In genomic region chr3:31308906-31309305, GRCm38 (mm10) we compare ENCODE assay signal across 9 mouse cellular contexts. TPM values are rescaled to one million over a fixed set of nuclear protein-coding genes. Genes with fewer than 3 reads are reported as not detected.
A peak's percentile ranks its signal among the peaks of the same experiment; 100 is the strongest.
DNase-seq lines count a peak whose midpoint lies in the region; ATAC-seq and TF ChIP-seq lines count a peak whose summit lies in the region.
"Had no signal": no experiment of that assay in that cellular context is flagged by ENCODE, and none has a peak within 500 bp of the region (broad histone marks: within the 10 kb centered on the region; RNA-seq: fewer than 3 reads in every experiment).

No protein-coding gene starts in this region.

- TF ChIP-seq CTCF in kidney, adult 2 months (conservative IDR thresholded peaks at IDR 0.05; ENCODE audit: insufficient read depth, insufficient read length, low read depth, low read length), result no peak
- no peak for TF ChIP-seq CTCF in thymus, adult 2 months (IDR thresholded peaks at IDR 0.05; ENCODE audit: borderline replicate concordance, control insufficient read depth, extremely low read depth, insufficient read depth, low read length, poor library complexity)

- H3K4me2 ChIP-seq in forebrain, embryonic 13.5 days, result peak overlapping the region; percentile 83
- H3K4me2 ChIP-seq in midbrain, embryonic 14.5 days (ENCODE audit: low read length), result peak overlapping the region; percentile 83
- H3K4me2 ChIP-seq: liver, embryonic 15.5 days had no signal

- ATAC-seq in forebrain, embryonic 13.5 days, result no peak
- ATAC-seq in midbrain, embryonic 14.5 days (ENCODE audit: low FRiP score, low TSS enrichment), result no peak

- peak overlapping the region; percentile 66; the same call in 1 of the 2 replicates for H3K9ac ChIP-seq in forebrain, embryonic 13.5 days
- peak overlapping the region; percentile 79 for H3K9ac ChIP-seq in midbrain, embryonic 14.5 days (replicated peaks; ENCODE audit: low read length)
- H3K9ac ChIP-seq: liver, embryonic 15.5 days had no signal

- H3K27ac ChIP-seq in forebrain, embryonic 13.5 days, result no peak overlapping the region
- no peak overlapping the region for H3K27ac ChIP-seq in kidney, adult 2 months (ENCODE audit: insufficient read depth, low read depth, low read length)
- no peak overlapping the region for H3K27ac ChIP-seq in midbrain, embryonic 14.5 days (replicated peaks; ENCODE audit: low read depth, low read length)
- no peak overlapping the region for H3K27ac ChIP-seq in thymus, adult 2 months (ENCODE audit: control insufficient read depth, insufficient read depth, low read length)
- H3K27ac ChIP-seq: liver, embryonic 15.5 days had no signal

- H3K4me1 ChIP-seq in forebrain, embryonic 13.5 days, result peaks cover 9% of the 10 kb centered on the region; the same call in 1 of the 2 replicates
- no peaks in the 10 kb centered on the region for H3K4me1 ChIP-seq in kidney, adult 2 months (ENCODE audit: control insufficient read depth, insufficient read depth, low read length)
- H3K4me1 ChIP-seq in midbrain, embryonic 14.5 days (ENCODE audit: control insufficient read depth, insufficient read depth, low read length), result peaks cover 4% of the 10 kb centered on the region; the same call in 1 of the 2 replicates
- no peaks in the 10 kb centered on the region for H3K4me1 ChIP-seq in thymus, adult 2 months (replicated peaks; ENCODE audit: control insufficient read depth, insufficient read depth, low read length)
- H3K4me1 ChIP-seq: liver, embryonic 15.5 days had no signal

- no peaks in the 10 kb centered on the region for H3K36me3 ChIP-seq in forebrain, embryonic 13.5 days (ENCODE audit: poor library complexity, severe bottlenecking)
- no peaks in the 10 kb centered on the region for H3K36me3 ChIP-seq in kidney, adult 2 months (ENCODE audit: control insufficient read depth, insufficient read depth, low read length)
- H3K36me3 ChIP-seq in midbrain, embryonic 14.5 days (ENCODE audit: control insufficient read depth, insufficient read depth, low read length), result no peaks in the 10 kb centered on the region
- no peaks in the 10 kb centered on the region for H3K36me3 ChIP-seq in thymus, adult 2 months (ENCODE audit: control insufficient read depth, insufficient read depth, low read length)
- H3K36me3 ChIP-seq: liver, embryonic 15.5 days had no signal

- WGBS in forebrain, embryonic 13.5 days, result 3% methylated on average over 14 of the region's 14 CpGs
- 3% methylated on average over 14 of the region's 14 CpGs for WGBS in kidney, adult 2 months
- WGBS in midbrain, embryonic 14.5 days, result 3% methylated on average over 14 of the region's 14 CpGs
- 9% methylated on average over 14 of the region's 14 CpGs for WGBS in thymus, adult 2 months

- no peak for TF ChIP-seq POLR2A in kidney, adult 2 months (IDR thresholded peaks at IDR 0.05; ENCODE audit: low read depth, low read length)
- TF ChIP-seq POLR2A in thymus, adult 2 months (IDR thresholded peaks at IDR 0.05; ENCODE audit: control insufficient read depth, extremely low read depth, insufficient read depth, low read length, poor library complexity), result no peak

- H3K27me3 ChIP-seq in forebrain, embryonic 13.5 days, result peaks cover 28% of the 10 kb centered on the region
- H3K27me3 ChIP-seq in kidney, adult 2 months (replicated peaks; ENCODE audit: control insufficient read depth, insufficient read depth, low read length), result no peaks in the 10 kb centered on the region; the same call in none of the 2 replicates
- no peaks in the 10 kb centered on the region for H3K27me3 ChIP-seq in midbrain, embryonic 14.5 days (ENCODE audit: control insufficient read depth, insufficient read depth, low read length)
- peaks cover 4% of the 10 kb centered on the region; the same call in 1 of the 2 replicates for H3K27me3 ChIP-seq in thymus, adult 2 months (ENCODE audit: control insufficient read depth, insufficient read depth, low read length)

- H3K9me3 ChIP-seq in forebrain, embryonic 13.5 days (replicated peaks), result no peaks in the 10 kb centered on the region
- no peaks in the 10 kb centered on the region for H3K9me3 ChIP-seq in midbrain, embryonic 14.5 days (ENCODE audit: control insufficient read depth, low read length)
- H3K9me3 ChIP-seq: liver, embryonic 15.5 days had no signal

- DNase-seq in ovary, postnatal 10 days (ENCODE audit: low spot score), result peak; percentile 37
- DNase-seq in ovary, adult 18-20 months (ENCODE audit: low spot score), result no peak
- peak; percentile 79 for DNase-seq in adrenal gland, postnatal 10 days
- peak; percentile 11 for DNase-seq in kidney, adult 2 months
- DNase-seq in midbrain, embryonic 14.5 days, result peak; percentile 64
- DNase-seq in spleen, adult 18-20 months, result no peak
- DNase-seq in thymus, adult 2 months, result no peak

- peak overlapping the region; percentile 59 for H3K4me3 ChIP-seq in forebrain, embryonic 13.5 days
- no peak overlapping the region for H3K4me3 ChIP-seq in kidney, adult 2 months (ENCODE audit: insufficient read depth, low read depth, low read length)
- H3K4me3 ChIP-seq in midbrain, embryonic 14.5 days (replicated peaks; ENCODE audit: low read depth, low read length), result peak overlapping the region; percentile 67
- H3K4me3 ChIP-seq in thymus, adult 2 months (ENCODE audit: control insufficient read depth, insufficient read depth, low read length), result no peak overlapping the region
- H3K4me3 ChIP-seq: liver, embryonic 15.5 days had no signal

RNA-seq across cellular contexts. Expression of gene Slc7a14, which starts 1.3 kb away (rescaled TPM):
- 1 to 10 TPM; 4.5 to 7.8 TPM for total RNA-seq in adrenal gland, postnatal 10 days (2021)
- polyA plus RNA-seq in forebrain, embryonic 13.5 days (2015; fragmentation: Nextera tagmentation; extraction: Ambion mirVana), result 1.5 and 1.7 TPM in 2 replicates
- polyA plus RNA-seq in kidney, adult 2 months (2012; rRNA removed), result 0.07 and 0.13 TPM in 2 replicates
- 5.4 and 6.4 TPM in 2 replicates for polyA plus RNA-seq in midbrain, embryonic 14.5 days (2014; fragmentation: Nextera tagmentation; extraction: Ambion mirVana)
- polyA plus RNA-seq in thymus, adult 2 months (2012; rRNA removed), result 0.03 TPM in 2 replicates

Comparison
In these comparisons a context has a peak if more than half of its experiments do, and no peak if none do; other contexts are left out.
1. DNase-seq: peak in ovary, postnatal 10 days (single experiment), adrenal gland, postnatal 10 days (single experiment), kidney, adult 2 months (single experiment) and midbrain, embryonic 14.5 days (single experiment); none in ovary, adult 18-20 months (single experiment), spleen, adult 18-20 months (0 of 2) and thymus, adult 2 months (single experiment).
2. H3K4me3 ChIP-seq: peak in forebrain, embryonic 13.5 days (single experiment) and midbrain, embryonic 14.5 days (single experiment); none in kidney, adult 2 months (single experiment) and thymus, adult 2 months (single experiment).